Mouse (Mus musculus): Measurements from ENCODE around the gene Snorc. TPM values are rescaled to one million over a fixed set of nuclear protein-coding genes. Genes with fewer than 3 reads are reported as not detected.

Gene Snorc
- total RNA-seq, 2 experiments from 2014 or later: not detected

DNA sequence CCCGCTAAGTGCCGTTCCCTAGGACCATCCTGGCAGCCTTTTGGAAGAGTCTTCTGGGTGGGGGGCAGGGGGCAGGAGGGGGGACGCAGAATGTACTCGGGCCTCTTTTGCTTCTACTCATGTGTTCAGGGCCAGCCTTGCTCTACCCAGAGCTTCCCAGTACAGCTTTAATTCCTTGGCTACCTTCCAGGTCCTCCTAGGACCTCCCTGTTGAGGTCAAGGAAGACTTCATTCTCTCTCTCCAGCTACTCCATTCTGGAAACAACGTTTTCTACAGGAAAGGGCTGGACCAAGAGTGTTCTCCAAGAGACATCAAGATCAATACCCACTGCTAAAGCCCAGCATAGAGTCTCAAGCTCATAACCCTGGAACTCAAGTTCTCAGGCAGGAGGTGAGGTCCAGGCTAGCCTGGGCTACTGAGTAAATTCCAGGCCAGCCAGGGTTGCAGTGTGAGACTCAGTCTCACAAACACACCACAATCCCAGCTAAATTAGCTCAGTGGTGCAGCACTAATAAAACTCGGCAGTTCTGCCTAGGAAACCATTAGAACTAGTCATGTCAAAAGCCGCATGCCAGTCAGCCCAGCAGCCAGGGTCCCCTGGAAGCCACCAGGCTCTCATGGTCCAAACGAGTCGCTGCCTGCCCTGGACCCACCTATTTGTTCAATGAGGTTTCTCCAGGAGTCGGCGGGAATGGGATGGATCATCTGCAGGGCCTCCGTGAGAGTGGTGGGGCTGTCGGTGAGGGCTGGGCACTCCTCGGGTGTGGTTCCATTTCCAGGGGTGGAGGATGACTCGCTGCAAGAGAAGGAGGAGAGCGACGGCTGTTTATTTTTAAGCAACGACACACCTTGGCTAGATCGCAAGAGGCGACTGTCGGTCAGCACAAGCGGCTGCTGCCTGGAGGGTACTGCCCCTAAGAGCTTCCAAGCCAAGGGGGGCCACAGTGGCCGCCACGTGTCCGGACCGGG is 38.8 kb downstream of the Snorc start:
- 0 out of 2 replicates have a peak, but pooled peaks have one; percentile 26 for ATAC-seq (replicated peaks; ENCODE audit: low FRiP score, low TSS enrichment, poor library complexity, severe bottlenecking)

DNA sequence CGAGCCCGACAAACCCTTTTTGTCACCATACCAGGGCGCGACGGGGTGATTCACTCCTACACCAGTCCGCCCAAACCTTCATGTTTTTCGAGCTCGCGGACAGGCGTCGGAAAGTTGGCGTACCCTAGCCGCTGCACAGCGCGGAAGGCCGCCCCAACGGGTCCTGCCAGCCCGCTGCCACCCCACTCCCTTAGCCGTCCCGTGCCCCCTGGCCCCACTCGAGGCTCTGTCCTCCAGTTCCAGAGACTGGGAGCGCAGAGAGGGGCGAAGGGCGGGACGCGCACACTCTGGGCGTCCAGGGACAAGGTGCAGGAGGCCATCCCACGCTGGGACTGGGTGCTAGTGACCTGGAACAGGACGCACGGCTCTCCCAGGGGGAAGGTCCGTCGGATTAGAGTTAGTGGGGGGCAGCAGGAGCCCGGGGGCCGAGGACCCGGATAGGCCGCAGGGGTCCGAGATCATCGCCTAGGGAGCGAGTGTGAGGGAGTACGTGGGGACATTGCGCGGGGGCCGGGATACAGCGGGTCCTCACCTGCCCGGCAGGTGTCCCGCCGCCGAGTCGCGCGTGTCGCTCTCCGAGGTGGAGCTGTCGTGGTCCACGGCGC is 39.6 kb downstream of the Snorc start, which contains the start of gene Neu2:
Gene Neu2 (plus strand): TSS at position 329 of the 605 bp plus-strand sequence.
- peak; percentile 55; the same call in 1 of the 2 replicates for ATAC-seq (replicated peaks; ENCODE audit: low FRiP score, low TSS enrichment, poor library complexity, severe bottlenecking)

DNA sequence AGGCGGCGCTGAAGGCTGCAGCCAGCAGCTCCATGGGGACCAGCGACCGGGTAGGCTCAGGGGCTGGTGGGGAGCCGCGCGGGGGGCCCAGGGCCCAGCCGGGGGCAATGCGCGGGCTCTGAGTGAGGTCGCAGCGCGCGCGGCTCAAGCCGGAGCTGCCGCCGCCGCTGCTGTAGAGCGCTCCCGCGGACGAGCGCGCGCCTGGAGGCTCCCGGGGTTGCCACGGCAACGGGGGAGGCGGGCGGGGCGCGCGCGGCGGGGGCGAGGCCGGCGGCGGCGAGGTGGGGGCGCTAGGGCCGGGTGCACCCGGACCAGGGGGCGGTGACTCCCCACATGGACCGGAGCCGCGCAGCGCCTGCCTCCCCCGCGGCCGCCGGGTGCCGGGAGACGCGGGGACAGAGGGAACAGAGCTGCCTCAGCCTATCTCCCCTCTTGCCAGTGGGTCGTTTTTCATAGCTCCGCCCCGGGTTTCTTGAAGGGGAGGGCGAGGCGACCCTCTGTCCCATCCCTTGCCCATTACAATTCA is 40.2 kb downstream of the Snorc start:
- ATAC-seq (replicated peaks; ENCODE audit: low FRiP score, low TSS enrichment, poor library complexity, severe bottlenecking): no peak

DNA sequence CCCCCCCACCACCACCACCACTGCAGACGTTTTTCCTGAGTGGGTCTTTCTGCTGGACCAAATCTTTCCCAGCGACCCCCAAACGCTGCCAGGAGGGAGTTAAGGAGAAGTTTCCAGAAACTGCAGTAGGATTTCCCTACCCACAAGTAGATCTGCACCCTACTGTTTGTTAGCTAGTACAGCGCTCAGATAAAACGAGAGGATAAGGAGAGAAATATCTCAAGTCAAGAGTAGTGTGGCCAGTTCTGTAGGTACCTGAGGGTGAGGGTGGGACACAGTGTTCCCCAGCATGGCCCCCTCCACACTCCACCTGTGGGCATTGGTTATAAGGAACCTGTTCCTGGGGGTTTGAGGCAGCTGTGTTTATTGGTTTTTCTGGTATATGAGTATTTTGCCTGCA is 40.8 kb downstream of the Snorc start:
- ATAC-seq (replicated peaks; ENCODE audit: low FRiP score, low TSS enrichment, poor library complexity, severe bottlenecking): no peak

DNA sequence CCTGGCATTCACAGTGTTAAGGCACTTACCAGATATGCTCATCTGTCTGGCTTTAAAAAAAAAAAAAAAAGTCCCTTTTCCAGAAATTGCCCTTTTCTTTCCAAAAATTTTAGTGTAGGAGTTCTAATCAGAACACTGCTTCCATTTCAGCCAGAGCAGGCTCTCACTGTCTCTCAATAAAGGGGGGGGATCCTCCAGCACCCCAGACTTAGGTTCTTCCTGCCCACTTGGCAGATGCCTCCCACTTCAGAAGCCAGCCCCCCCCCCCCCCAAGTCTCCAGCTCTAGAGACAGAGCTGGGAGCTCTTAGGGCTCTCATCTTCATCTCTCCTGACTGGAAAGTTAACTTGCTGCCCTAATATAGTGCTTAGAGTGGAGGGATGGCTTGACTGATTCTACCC is 50.4 kb downstream of the Snorc start:
- ATAC-seq (replicated peaks; ENCODE audit: low FRiP score, low TSS enrichment, poor library complexity, severe bottlenecking): no peak

DNA sequence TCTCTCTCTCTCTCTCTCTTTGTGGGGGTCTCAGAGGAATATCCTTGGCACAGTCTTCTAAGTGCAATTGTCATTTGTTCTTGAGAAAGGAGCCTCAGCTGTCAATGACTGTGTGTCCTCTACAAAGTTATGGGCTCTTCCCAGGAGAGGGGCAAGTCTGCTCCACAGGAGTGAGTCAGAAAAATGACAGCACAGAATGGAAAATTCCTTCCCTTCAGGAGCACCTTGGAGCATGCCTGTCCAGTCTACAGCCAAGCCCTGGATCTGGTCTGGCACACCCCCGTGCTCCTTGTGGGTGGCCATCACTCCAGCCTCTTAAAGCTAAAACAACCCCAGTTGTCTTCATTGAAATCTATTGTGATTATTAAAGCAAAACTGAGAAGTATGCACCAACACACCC is 51.5 kb downstream of the Snorc start:
- ATAC-seq (replicated peaks; ENCODE audit: low FRiP score, low TSS enrichment, poor library complexity, severe bottlenecking): no peak

DNA sequence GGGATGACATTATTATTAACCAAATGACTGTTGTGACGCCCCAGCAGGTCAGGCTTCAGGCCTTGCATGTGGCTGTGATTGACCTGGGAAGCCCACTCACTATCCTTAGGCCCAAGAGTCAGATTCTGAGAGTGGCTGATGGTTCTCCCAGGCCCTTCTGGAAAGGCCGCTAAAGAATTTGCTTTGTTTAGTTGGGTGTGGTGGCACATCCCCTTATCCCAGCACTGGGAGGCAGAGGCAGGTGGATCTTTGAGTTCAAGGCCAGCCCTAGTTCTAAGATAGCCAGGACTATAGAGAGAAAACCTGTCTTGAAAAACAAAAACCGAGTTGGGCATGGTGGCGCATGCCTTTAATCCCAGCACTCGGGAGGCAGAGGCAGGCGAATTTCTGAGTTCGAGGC is 55.0 kb downstream of the Snorc start:
- ATAC-seq (replicated peaks; ENCODE audit: low FRiP score, low TSS enrichment, poor library complexity, severe bottlenecking): no peak

Other genes with a start within 250 kb of the Snorc start
- gene Efhd1, start 205.9 kb upstream of the Snorc start, total RNA-seq (2014; fragmentation: Nextera tagmentation): not detected in 2 replicates
- gene Efhd1, start 205.9 kb upstream of the Snorc start, total RNA-seq (2017): not detected in 2 replicates
- gene Gigyf2, start 143.3 kb upstream of the Snorc start, total RNA-seq (2014; fragmentation: Nextera tagmentation): 85.0 and 91.4 TPM in 2 replicates
- gene Gigyf2, start 143.3 kb upstream of the Snorc start, total RNA-seq (2017): 133 and 148 TPM in 2 replicates
- gene Kcnj13, start 75.5 kb upstream of the Snorc start, total RNA-seq (2014; fragmentation: Nextera tagmentation): not detected in 2 replicates
- not detected in 2 replicates for gene Kcnj13, start 75.5 kb upstream of the Snorc start, total RNA-seq (2017)
- not detected in 2 replicates for gene Neu2, start 39.6 kb downstream of the Snorc start, total RNA-seq (2014; fragmentation: Nextera tagmentation)
- gene Neu2, start 39.6 kb downstream of the Snorc start, total RNA-seq (2017): not detected in 2 replicates
- not detected in 2 replicates for gene Ngef, start 103.6 kb downstream of the Snorc start, total RNA-seq (2014; fragmentation: Nextera tagmentation)
- gene Ngef, start 103.6 kb downstream of the Snorc start, total RNA-seq (2017): not detected in 2 replicates
- 86.4 and 96.9 TPM in 2 replicates for gene Inpp5d, start 150.0 kb downstream of the Snorc start, total RNA-seq (2014; fragmentation: Nextera tagmentation)
- 48.1 and 59.8 TPM in 2 replicates for gene Inpp5d, start 150.0 kb downstream of the Snorc start, total RNA-seq (2017)

Data from megakaryocyte-erythroid progenitor cell, adult 5-6 weeks (primary cell).